Mouse (Mus musculus) liver, adult 2 months (tissue): ENCODE data around the gene Greb1. TPM values are rescaled to one million over a fixed set of nuclear protein-coding genes. Genes with fewer than 3 reads are reported as not detected.

ENCODE experiments used
- DNase-seq: peaks from one replicate; pipeline ENCODE4 v3.0.0-alpha.2; 2011; ENCODE audit warnings: low read depth, low spot score; ENCODE audit errors: extremely low read depth
- H3K27ac ChIP-seq: fragments of 200-500 bp; replicated peaks from 2 replicates; pipeline ENCODE4 v1.5.1; 2012; ENCODE audit warnings: low read depth, mild to moderate bottlenecking, control low read depth, inconsistent platforms, low read length; ENCODE audit not compliant: insufficient read depth
- H3K27me3 ChIP-seq: fragments of 200-500 bp; 2 replicates; pipeline ENCODE4 v1.6.1; 2012; ENCODE audit warnings: mild to moderate bottlenecking, moderate library complexity, low read length, inconsistent platforms; ENCODE audit not compliant: control insufficient read depth, insufficient read depth
- H3K36me3 ChIP-seq: fragments of 200-500 bp; 2 replicates; pipeline ENCODE4 v1.6.1; 2012; ENCODE audit warnings: low read length, inconsistent platforms; ENCODE audit not compliant: control insufficient read depth, insufficient read depth
- H3K4me1 ChIP-seq: fragments of 200-500 bp; 2 replicates; pipeline ENCODE4 v1.6.1; 2011; ENCODE audit warnings: low read length; ENCODE audit not compliant: control insufficient read depth, insufficient read depth
- H3K4me3 ChIP-seq: fragments of 200-500 bp; 2 replicates; pipeline ENCODE4 v1.5.1; 2011; ENCODE audit warnings: low read depth, mild to moderate bottlenecking, control low read depth, low read length, moderate library complexity; ENCODE audit not compliant: insufficient read depth
- H3K79me2 ChIP-seq: fragments of 200-500 bp; 2 replicates; pipeline ENCODE4 v1.6.1; 2012; ENCODE audit warnings: inconsistent platforms, mild to moderate bottlenecking, low read length, moderate library complexity; ENCODE audit not compliant: control insufficient read depth, insufficient read depth
- H3K9ac ChIP-seq: fragments of 200-500 bp; 2 replicates; pipeline ENCODE4 v1.6.1; 2012; ENCODE audit warnings: low read depth, mild to moderate bottlenecking, control low read depth, inconsistent platforms, low read length
- CTCF ChIP-seq: fragments of 200-500 bp; IDR thresholded peaks from 2 replicates; pipeline ENCODE4 v1.5.1; 2011; ENCODE audit warnings: low read depth, low read length, control low read depth
- POLR2A ChIP-seq: fragments of 200-500 bp; IDR thresholded peaks from 2 replicates; pipeline ENCODE4 v1.6.1; 2011; ENCODE audit warnings: low read length, control low read depth; ENCODE audit not compliant: insufficient read depth; ENCODE audit errors: extremely low read depth
- WGBS: fragments of 180-500 bp; shearing (Covaris S2); methylation state at CpG from one replicate; pipeline ENCODE4 v1.1.7; 2018; 5-methylcytosine and 5-hydroxymethylcytosine counted together
- polyA plus RNA-seq: library from polyadenylated mRNA; depleted of rRNA; stranded (reverse); fragments of >200 nt; gene quantifications from 2 replicates; pipeline ENCODE4 v1.2.3, GENCODE M21; 2012
- total RNA-seq: library from RNA; depleted of rRNA; stranded (reverse); fragments of >200 nt; gene quantifications from 2 replicates; pipeline ENCODE4 v1.2.3, GENCODE M21; 2014

The Greb1 gene
- total and polyA plus RNA-seq, 2 experiments, result 0.09 TPM

- no peak overlapping the region for H3K9ac ChIP-seq
- TF ChIP-seq POLR2A (no peak), CTCF (no peak)
- H3K27ac ChIP-seq, result no peak overlapping the region
- peaks cover 16% of the 10 kb centered on the region for H3K27me3 ChIP-seq
- H3K4me3 ChIP-seq, result no peak overlapping the region
- H3K36me3 ChIP-seq, result no peaks in the 10 kb centered on the region
- H3K79me2 ChIP-seq, result no peaks in the 10 kb centered on the region
- 75% methylated on average over 5 of the region's 5 CpGs for WGBS
- DNase-seq, result no peak
- no peaks in the 10 kb centered on the region; the same call in 1 of the 2 replicates for H3K4me1 ChIP-seq
Measured at GRCm38 (mm10) chr12:16803237-16803955, 2.7 kb upstream of the Greb1 start.

- Histone ChIP-seq H3K27me3 (peaks cover 16% of the 10 kb centered on the region), H3K36me3 (no peaks in the 10 kb centered on the region), H3K4me3 (no peak overlapping the region), H3K4me1 (no peaks in the 10 kb centered on the region; the same call in 1 of the 2 replicates), H3K27ac (no peak overlapping the region), H3K9ac (no peak overlapping the region), H3K79me2 (no peaks in the 10 kb centered on the region)
- WGBS, result 17% methylated on average over 12 of the region's 12 CpGs
- no peak for DNase-seq
- TF ChIP-seq CTCF, result no peak
- no peak for TF ChIP-seq POLR2A
Measured at GRCm38 (mm10) chr12:16800959-16801315, 251 bp upstream of the Greb1 start.

GRCm38 (mm10) chr12:16799928-16800258 lies 793 bp downstream of the Greb1 start:
- DNase-seq, result no peak
- TF ChIP-seq POLR2A (no peak), CTCF (no peak)
- Histone ChIP-seq H3K4me1 (no peaks in the 10 kb centered on the region; the same call in 1 of the 2 replicates), H3K4me3 (no peak overlapping the region), H3K36me3 (no peaks in the 10 kb centered on the region), H3K9ac (no peak overlapping the region), H3K27ac (no peak overlapping the region), H3K27me3 (peaks cover 16% of the 10 kb centered on the region), H3K79me2 (no peaks in the 10 kb centered on the region)
- WGBS, result 29% methylated on average over 5 of the region's 6 CpGs

- DNase-seq, result no peak
- Histone ChIP-seq H3K9ac (no peak overlapping the region), H3K27ac (no peak overlapping the region), H3K36me3 (no peaks in the 10 kb centered on the region), H3K4me3 (no peak overlapping the region), H3K4me1 (no peaks in the 10 kb centered on the region; the same call in 1 of the 2 replicates), H3K79me2 (no peaks in the 10 kb centered on the region), H3K27me3 (peaks cover 16% of the 10 kb centered on the region)
- 52% methylated on average over 3 of the region's 3 CpGs for WGBS
- TF ChIP-seq CTCF, result no peak
- no peak for TF ChIP-seq POLR2A
Measured at GRCm38 (mm10) chr12:16798894-16799293, 1.8 kb downstream of the Greb1 start.

- Histone ChIP-seq H3K79me2 (no peaks in the 10 kb centered on the region), H3K36me3 (no peaks in the 10 kb centered on the region), H3K4me3 (no peak overlapping the region), H3K27me3 (peaks cover 11% of the 10 kb centered on the region), H3K27ac (no peak overlapping the region), H3K4me1 (no peaks in the 10 kb centered on the region; the same call in 1 of the 2 replicates), H3K9ac (no peak overlapping the region)
- DNase-seq, result no peak
- WGBS, result 74% methylated on average over 3 of the region's 3 CpGs
- TF ChIP-seq POLR2A, result no peak
- no peak for TF ChIP-seq CTCF
Measured at GRCm38 (mm10) chr12:16795781-16796180, 4.9 kb downstream of the Greb1 start.

GRCm38 (mm10) chr12:16793371-16793770 lies 7.3 kb downstream of the Greb1 start:
- Histone ChIP-seq H3K27ac (no peak overlapping the region), H3K9ac (no peak overlapping the region), H3K4me1 (no peaks in the 10 kb centered on the region), H3K27me3 (no peaks in the 10 kb centered on the region), H3K79me2 (no peaks in the 10 kb centered on the region), H3K36me3 (no peaks in the 10 kb centered on the region), H3K4me3 (no peak overlapping the region)
- WGBS, result 84% methylated on average over 4 of the region's 4 CpGs
- DNase-seq, result no peak
- TF ChIP-seq CTCF, result no peak
- TF ChIP-seq POLR2A, result no peak
